Mouse (Mus musculus) heart, postnatal 0 days (tissue): Measurements from ENCODE around the gene Cyp2d10. TPM values are rescaled to one million over a fixed set of nuclear protein-coding genes. Genes with fewer than 3 reads are reported as not detected.
A peak's percentile ranks its signal among the peaks of the same experiment; 100 is the strongest.

ENCODE experiments used
- ATAC-seq: fragments of 200-750 bp; cut with Nextera tagmentation; 2 replicates; pipeline ENCODE4 v1.8.0; 2017; ENCODE audit warnings: low read depth, moderate number of reproducible peaks, moderate library complexity; ENCODE audit not compliant: insufficient read depth
- DNase-seq: peaks from one replicate; pipeline ENCODE4 v3.0.0-alpha.2; 2016; ENCODE audit warnings: low spot score
- H3K27ac ChIP-seq: fragments of 300-500 bp; sonication (generic); 2 replicates; pipeline ENCODE4 v1.5.1; 2014; ENCODE audit warnings: low read depth, mild to moderate bottlenecking
- H3K27me3 ChIP-seq: fragments of 300-500 bp; sonication (generic); 2 replicates; pipeline ENCODE4 v1.6.1; 2014; ENCODE audit warnings: low read length, mixed read lengths; ENCODE audit not compliant: control insufficient read depth, insufficient read depth
- H3K36me3 ChIP-seq: fragments of 300-500 bp; sonication (generic); replicated peaks from 2 replicates; pipeline ENCODE4 v1.6.1; 2014; ENCODE audit warnings: low read length, mixed read lengths; ENCODE audit not compliant: control insufficient read depth, insufficient read depth
- H3K4me1 ChIP-seq: fragments of 300-500 bp; sonication (generic); 2 replicates; pipeline ENCODE4 v1.6.1; 2014; ENCODE audit warnings: antibody characterized with exemption; ENCODE audit not compliant: control insufficient read depth, insufficient read depth
- H3K4me2 ChIP-seq: fragments of 300-500 bp; sonication (generic); 2 replicates; pipeline ENCODE4 v1.6.1; 2014; ENCODE audit warnings: low read depth, mild to moderate bottlenecking, low read length, moderate library complexity
- H3K4me3 ChIP-seq: fragments of 300-500 bp; sonication (generic); 2 replicates; pipeline ENCODE4 v1.5.1; 2014; ENCODE audit warnings: low read depth, low read length
- H3K9ac ChIP-seq: fragments of 300-500 bp; sonication (generic); replicated peaks from 2 replicates; pipeline ENCODE4 v1.6.1; 2014; ENCODE audit warnings: low read depth, low read length, mixed read lengths
- H3K9me3 ChIP-seq: fragments of 300-500 bp; sonication (generic); replicated peaks from 2 replicates; pipeline ENCODE4 v1.6.1; 2016; ENCODE audit warnings: low read length; ENCODE audit not compliant: control insufficient read depth
- CTCF ChIP-seq: IDR thresholded peaks from 2 replicates; pipeline ENCODE4 v1.5.1; 2016; ENCODE audit warnings: antibody characterized with exemption, control low read depth, low read depth
- EP300 ChIP-seq: IDR thresholded peaks from 2 replicates; pipeline ENCODE4 v1.6.1; 2016; ENCODE audit warnings: antibody characterized with exemption, low read depth
- WGBS: fragments of 180-500 bp; shearing (Covaris S2); extraction: QIAGEN DNeasy Blood & Tissue Kit; methylation state at CpG from one replicate; pipeline ENCODE4 v1.1.7; 2014; 5-methylcytosine and 5-hydroxymethylcytosine counted together
- polyA plus RNA-seq: library from polyadenylated mRNA; unstranded; fragments of >200 nt; fragmentation: Nextera tagmentation; extraction: Ambion mirVana; gene quantifications from 2 replicates; pipeline ENCODE4 v1.2.1, GENCODE M21; 2015
- total RNA-seq: library from RNA; depleted of rRNA; stranded (reverse); fragments of >200 nt; gene quantifications from 2 replicates; pipeline ENCODE4 v1.2.3, GENCODE M21; 2014; ENCODE audit warnings: low replicate concordance

The Cyp2d10 gene
- total and polyA plus RNA-seq, 2 experiments from 2014 or later, result not detected

DNA sequence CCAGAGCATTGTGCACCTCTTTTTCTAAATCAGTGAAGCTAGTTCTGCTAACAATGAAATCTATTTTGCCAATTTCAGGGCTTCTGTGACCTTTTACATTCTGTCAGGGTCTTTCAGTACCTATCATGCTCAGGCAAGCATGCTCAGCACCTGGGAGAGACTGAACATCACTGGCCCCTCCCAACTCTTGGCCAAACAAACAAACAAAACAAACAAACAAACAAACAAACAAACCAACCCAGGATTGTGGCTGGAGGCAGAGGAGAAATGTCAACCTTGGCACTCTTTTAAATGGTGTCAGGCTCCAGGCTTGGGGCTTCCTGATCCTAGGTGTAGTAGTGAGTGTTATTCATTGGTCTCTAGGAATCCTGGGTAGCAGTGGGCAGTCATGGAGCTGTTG lies 26.1 kb upstream of the Cyp2d10 start, which contains the start of gene Cyp2d9:
TSS of gene Cyp2d9 (plus strand) at position 301 of the 400 bp plus-strand sequence.
- ATAC-seq, result no peak
- no peaks in the 10 kb centered on the region for H3K27me3 ChIP-seq
- no peak within 1 kb of the TSS for H3K9ac ChIP-seq
- H3K4me2 ChIP-seq, result no peak within 1 kb of the TSS
- no peak within 1 kb of the TSS for H3K27ac ChIP-seq
- no peak within 1 kb of the TSS for H3K4me3 ChIP-seq
- TF ChIP-seq EP300 (no peak), CTCF (no peak)
- no peak for DNase-seq
- H3K36me3 ChIP-seq, result no peaks in the 10 kb centered on the region
- H3K9me3 ChIP-seq, result peaks cover 15% of the 10 kb centered on the region
- H3K4me1 ChIP-seq, result no peaks in the 10 kb centered on the region

DNA sequence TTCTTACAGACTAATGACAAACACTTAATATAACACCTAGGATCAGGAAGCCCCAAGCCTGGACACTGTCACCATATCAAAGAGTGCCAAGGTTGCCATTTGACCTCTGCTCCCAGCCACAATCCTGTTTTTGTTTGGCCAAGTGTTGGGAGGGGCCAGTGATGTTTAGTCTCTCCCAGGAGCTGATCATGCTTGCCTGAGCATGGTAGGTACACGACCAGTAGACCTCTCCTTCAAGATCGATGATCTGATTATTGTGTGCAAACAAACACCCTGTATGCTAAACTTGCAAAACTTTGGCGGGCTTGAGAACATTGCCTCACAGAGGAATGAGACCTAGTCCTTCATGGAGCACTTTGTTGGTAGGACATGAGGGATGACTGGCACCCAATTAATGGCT lies 16.5 kb upstream of the Cyp2d10 start:
- H3K27ac ChIP-seq, result no peak overlapping the region
- no peak overlapping the region for H3K4me3 ChIP-seq
- DNase-seq (no peak), ATAC-seq (no peak)
- H3K9me3 ChIP-seq, result peaks cover 5% of the 10 kb centered on the region; the same call in 1 of the 2 replicates
- no peaks in the 10 kb centered on the region for H3K36me3 ChIP-seq
- no peak for TF ChIP-seq EP300
- TF ChIP-seq CTCF, result no peak
- H3K27me3 ChIP-seq, result no peaks in the 10 kb centered on the region
- 68% methylated on average over 3 of the region's 3 CpGs for WGBS
- H3K4me2 ChIP-seq, result no peak overlapping the region
- no peak overlapping the region for H3K9ac ChIP-seq
- H3K4me1 ChIP-seq, result no peaks in the 10 kb centered on the region

DNA sequence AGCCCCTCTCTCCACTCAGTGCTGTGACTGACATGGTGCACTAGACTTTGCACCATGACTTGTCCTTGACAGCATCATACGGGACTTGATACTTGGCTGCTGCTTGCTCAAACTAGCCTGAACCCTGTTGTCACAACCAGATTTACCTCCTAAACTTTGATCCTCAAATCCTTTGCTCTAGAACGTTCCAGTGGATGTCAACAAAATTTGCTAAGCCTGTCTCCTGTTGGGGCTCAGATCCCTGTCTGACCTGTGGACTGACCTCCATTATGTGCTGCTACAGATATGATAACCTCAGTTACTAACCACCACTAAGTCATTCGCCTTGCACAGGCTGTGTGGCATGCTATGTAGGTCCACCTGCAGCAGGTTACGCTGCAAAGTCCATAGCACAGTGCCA lies 15.9 kb upstream of the Cyp2d10 start:
- H3K4me1 ChIP-seq, result no peaks in the 10 kb centered on the region
- no peak overlapping the region for H3K9ac ChIP-seq
- no peaks in the 10 kb centered on the region for H3K9me3 ChIP-seq
- no peaks in the 10 kb centered on the region for H3K36me3 ChIP-seq
- no peak for TF ChIP-seq CTCF
- TF ChIP-seq EP300, result no peak
- WGBS, result 63% methylated on average over 4 of the region's 4 CpGs
- no peak for DNase-seq
- no peaks in the 10 kb centered on the region for H3K27me3 ChIP-seq
- H3K27ac ChIP-seq, result no peak overlapping the region
- no peak overlapping the region for H3K4me3 ChIP-seq
- ATAC-seq, result no peak
- H3K4me2 ChIP-seq, result no peak overlapping the region

DNA sequence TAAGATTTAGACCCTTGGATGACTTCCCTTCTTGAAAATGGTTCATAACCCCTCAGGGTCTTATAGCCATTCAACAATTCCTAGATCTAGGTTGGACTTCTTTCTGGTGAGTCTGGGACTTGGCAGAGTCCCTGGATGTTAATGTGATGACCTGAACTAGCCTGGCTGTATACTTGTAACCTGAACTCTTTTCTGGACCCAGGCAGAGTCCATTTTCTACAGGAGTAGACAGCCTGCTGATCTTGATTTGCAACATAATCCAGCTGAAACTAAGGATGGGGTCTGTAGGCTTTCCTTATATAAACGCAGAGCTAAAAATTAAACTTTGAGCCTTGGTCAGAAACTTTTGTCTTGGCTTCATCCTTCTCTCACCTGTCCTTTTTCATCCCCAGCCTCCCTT lies 11.6 kb upstream of the Cyp2d10 start:
- Histone ChIP-seq H3K4me3 (no peak overlapping the region), H3K9ac (no peak overlapping the region), H3K36me3 (no peaks in the 10 kb centered on the region), H3K9me3 (no peaks in the 10 kb centered on the region), H3K4me1 (no peaks in the 10 kb centered on the region), H3K27me3 (no peaks in the 10 kb centered on the region), H3K4me2 (no peak overlapping the region), H3K27ac (no peak overlapping the region)
- ATAC-seq (no peak), DNase-seq (no peak)
- TF ChIP-seq EP300 (no peak), CTCF (no peak)
- WGBS, result 60% methylated on average over 1 of the region's 1 CpGs

DNA sequence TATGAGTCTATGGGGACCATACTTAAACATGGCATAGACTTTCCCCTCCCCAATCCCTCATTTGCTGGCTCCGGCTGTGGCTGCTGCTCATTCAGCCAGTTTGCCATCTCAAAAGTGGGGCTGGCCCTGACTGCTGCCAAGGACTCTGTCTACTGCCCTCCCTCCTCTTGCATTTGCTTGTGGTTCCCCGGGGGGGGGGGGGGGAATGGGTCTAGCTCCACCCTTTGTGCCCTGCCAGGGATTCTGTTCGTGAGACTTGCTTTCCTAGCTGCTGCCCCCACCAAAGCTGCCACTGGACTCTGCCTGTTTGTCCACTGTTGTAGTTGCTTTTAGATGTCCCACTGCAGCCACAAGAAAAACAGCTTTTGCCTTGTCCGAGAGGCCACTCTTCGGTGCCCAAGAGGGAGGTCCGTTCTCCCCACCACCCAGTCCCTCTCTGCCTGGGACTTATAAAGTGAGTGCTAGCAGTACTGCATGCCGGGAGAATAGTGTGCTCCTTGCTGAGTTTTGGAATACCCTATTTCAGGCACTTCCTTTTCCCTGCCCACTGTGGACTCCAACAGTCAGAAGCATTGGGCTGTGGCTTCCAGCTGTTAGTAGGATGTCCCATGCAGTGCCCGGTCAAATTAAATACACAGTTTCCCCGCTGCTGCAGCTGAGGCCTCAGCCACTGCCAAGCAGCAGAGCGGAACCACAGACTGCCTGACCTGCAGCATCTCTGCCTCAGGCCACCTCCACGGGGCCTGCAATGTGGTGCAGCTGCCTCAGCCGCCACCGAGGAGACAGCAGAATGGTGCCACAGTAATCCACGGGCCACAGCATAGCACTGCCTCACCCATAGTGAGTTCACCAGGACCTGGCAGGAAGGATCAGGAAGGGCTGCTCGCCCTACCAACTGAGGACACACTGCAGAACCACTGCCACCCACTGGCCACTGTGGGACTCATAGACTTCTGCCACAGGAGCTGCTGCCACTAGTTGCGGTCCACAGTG lies 10.1 kb upstream of the Cyp2d10 start:
- no peaks in the 10 kb centered on the region for H3K36me3 ChIP-seq
- WGBS, result 26% methylated on average over 15 of the region's 16 CpGs
- ATAC-seq (peak; percentile 98), DNase-seq (peak; percentile 79)
- H3K4me2 ChIP-seq, result peak overlapping the region; percentile 42
- 0 out of 2 replicates have a peak overlapping the region, but pooled peaks have one; percentile 17 for H3K9ac ChIP-seq
- no peaks in the 10 kb centered on the region for H3K4me1 ChIP-seq
- TF ChIP-seq CTCF (peak; percentile 95), EP300 (no peak)
- H3K27ac ChIP-seq, result 0 out of 2 replicates have a peak overlapping the region, but pooled peaks have one; percentile 26
- no peaks in the 10 kb centered on the region for H3K9me3 ChIP-seq
- no peaks in the 10 kb centered on the region for H3K27me3 ChIP-seq
- H3K4me3 ChIP-seq, result no peak overlapping the region
